Mouse (Mus musculus): ENCODE results near the gene Ext2.

DNA sequence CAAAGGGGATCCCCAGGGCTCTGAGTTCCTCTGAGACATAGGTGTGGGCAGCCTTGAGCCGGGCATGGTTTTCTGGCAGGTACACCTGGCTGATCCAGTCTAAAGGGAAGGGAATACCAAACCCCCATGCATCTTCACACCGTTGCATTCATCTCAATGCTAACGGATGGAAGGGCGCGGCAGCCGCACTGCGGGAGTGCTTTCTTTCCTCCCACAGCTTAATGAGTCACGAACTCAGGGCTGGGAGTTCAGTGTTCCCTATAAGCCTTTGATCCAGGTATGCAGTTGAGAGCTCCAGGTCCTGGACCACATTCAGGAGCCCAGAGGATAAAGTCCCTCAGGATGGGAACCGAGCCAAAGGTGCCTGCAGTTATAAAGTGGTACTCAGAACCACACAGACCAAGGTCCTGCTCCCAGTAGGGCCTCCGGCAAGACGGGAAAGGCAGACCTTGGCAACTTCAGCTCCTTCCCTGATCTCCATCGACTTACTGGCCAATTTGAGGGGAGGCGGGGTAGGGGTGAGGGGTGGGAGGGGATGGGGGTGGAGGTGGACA, 13.9 kb upstream of the Ext2 start:
- TF ChIP-seq CTCF (IDR thresholded peaks at IDR 0.05; ENCODE audit: control insufficient read depth, insufficient read depth, low read length) = no peak
- TF ChIP-seq POLR2A (IDR thresholded peaks at IDR 0.05; ENCODE audit: borderline replicate concordance, control insufficient read depth, low read depth, low read length) = no peak

Data from bone marrow, adult 2 months (tissue).